Mouse (Mus musculus) CH12.LX (cell line): ENCODE results near the gene Zfp385c. TPM values are rescaled to one million over a fixed set of nuclear protein-coding genes. Genes with fewer than 3 reads are reported as not detected.

Experiments
- DNase-seq: peaks from one replicate; pipeline ENCODE4 v3.0.0-alpha.2; 2013; ENCODE audit errors: extremely low read depth
- H3K27ac ChIP-seq: 2 replicates; pipeline ENCODE4 v1.5.1; 2012; ENCODE audit warnings: low read depth, mild to moderate bottlenecking, control low read depth, moderate library complexity; ENCODE audit not compliant: insufficient read depth
- H3K27me3 ChIP-seq: replicated peaks from 2 replicates; pipeline ENCODE3; 2012; ENCODE audit warnings: inconsistent platforms
- H3K36me3 ChIP-seq, 2 experiments: replicated peaks in 1 of 2; 2 replicates each; pipeline versions ENCODE3 to v1.6.1; 2012; ENCODE audit warnings: inconsistent platforms in 1 of 2, low read length in 1 of 2, mild to moderate bottlenecking in 1 of 2, mixed read lengths in 1 of 2, moderate library complexity in 1 of 2; ENCODE audit not compliant: control insufficient read depth in 1 of 2, insufficient read depth in 1 of 2
- H3K4me1 ChIP-seq, 2 experiments: 2 replicates each; pipeline ENCODE4 v1.6.1; 2012; ENCODE audit warnings: inconsistent platforms in 1 of 2, moderate library complexity in 1 of 2; ENCODE audit not compliant: insufficient read depth in 2 of 2, control insufficient read depth in 1 of 2
- H3K4me2 ChIP-seq: 2 replicates; pipeline ENCODE4 v1.6.1; 2012; ENCODE audit warnings: low read depth, mild to moderate bottlenecking, control low read depth; ENCODE audit not compliant: poor library complexity, insufficient read depth, severe bottlenecking
- H3K4me3 ChIP-seq, 3 experiments: fragments of 150-350 bp in 1 of 3; sonication (generic) in 1 of 3; replicated peaks in 1 of 3; 2 replicates each; pipeline versions ENCODE3 to v1.5.1; 2011 to 2012; ENCODE audit warnings: low read depth in 2 of 3, low read length in 2 of 3, mild to moderate bottlenecking in 2 of 3, moderate library complexity in 2 of 3, control low read depth in 1 of 3, improper control_type of control experiment in 1 of 3, inconsistent platforms in 1 of 3, mixed read lengths in 1 of 3; ENCODE audit not compliant: poor library complexity in 1 of 3
- H3K79me2 ChIP-seq: replicated peaks from 2 replicates; pipeline ENCODE4 v1.6.1; 2012; ENCODE audit warnings: mild to moderate bottlenecking, moderate library complexity; ENCODE audit not compliant: control insufficient read depth, poor library complexity, insufficient read depth, severe bottlenecking; ENCODE audit errors: extremely low read depth
- H3K9ac ChIP-seq: 2 replicates; pipeline ENCODE4 v1.6.1; 2012; ENCODE audit warnings: low read depth, mild to moderate bottlenecking, control low read depth, moderate library complexity; ENCODE audit not compliant: insufficient read depth
- H3K9me3 ChIP-seq: replicated peaks from 2 replicates; pipeline ENCODE3; 2012; ENCODE audit warnings: low read length, inconsistent platforms, mixed read lengths
- BHLHE40 ChIP-seq: IDR thresholded peaks from 2 replicates; pipeline ENCODE4 v1.6.1; 2011; ENCODE audit warnings: mild to moderate bottlenecking, low read depth, low read length, improper control_type of control experiment
- CHD1 ChIP-seq: IDR thresholded peaks from 2 replicates; pipeline ENCODE4 v1.6.1; 2012; ENCODE audit warnings: low read depth, low read length, improper control_type of control experiment, inconsistent platforms
- CHD2 ChIP-seq: IDR thresholded peaks from 2 replicates; pipeline ENCODE4 v1.6.1; 2011; ENCODE audit warnings: low read length, improper control_type of control experiment
- CTCF ChIP-seq, 2 experiments: IDR thresholded peaks in 1 of 2; conservative IDR thresholded peaks in 1 of 2; 2 replicates each; pipeline ENCODE4 v1.5.1; 2011 to 2012; ENCODE audit warnings: low read depth in 2 of 2, low read length in 2 of 2, improper control_type of control experiment in 1 of 2, inconsistent platforms in 1 of 2, mild to moderate bottlenecking in 1 of 2, moderate library complexity in 1 of 2
- E2F4 ChIP-seq: IDR thresholded peaks from 2 replicates; pipeline ENCODE4 v1.6.1; 2011; ENCODE audit warnings: low read depth, low read length, improper control_type of control experiment; ENCODE audit not compliant: insufficient replicate concordance
- ELF1 ChIP-seq: IDR thresholded peaks from 2 replicates; pipeline ENCODE4 v1.6.1; 2014; ENCODE audit warnings: low read depth, mild to moderate bottlenecking, inconsistent platforms, low read length, improper control_type of control experiment
- EP300 ChIP-seq: IDR thresholded peaks from 2 replicates; pipeline ENCODE4 v1.6.1; 2011; ENCODE audit warnings: low read length, improper control_type of control experiment
- ETS1 ChIP-seq: conservative IDR thresholded peaks from 2 replicates; pipeline ENCODE4 v1.6.1; 2012; ENCODE audit warnings: low read depth, mild to moderate bottlenecking, inconsistent platforms, low read length, improper control_type of control experiment, moderate library complexity
- GABPA ChIP-seq: IDR thresholded peaks from 2 replicates; pipeline ENCODE4 v1.6.1; 2012; ENCODE audit warnings: low read depth, low read length, improper control_type of control experiment, inconsistent platforms; ENCODE audit not compliant: insufficient replicate concordance
- HCFC1 ChIP-seq: IDR thresholded peaks from 2 replicates; pipeline ENCODE4 v1.6.1; 2012; ENCODE audit warnings: low read depth, mild to moderate bottlenecking, inconsistent platforms, low read length, improper control_type of control experiment
- IRF4 ChIP-seq: IDR thresholded peaks from 2 replicates; pipeline ENCODE4 v1.6.1; 2014; ENCODE audit warnings: low read depth, mild to moderate bottlenecking, inconsistent platforms, low read length, improper control_type of control experiment
- JUN ChIP-seq: IDR thresholded peaks from 2 replicates; pipeline ENCODE4 v1.6.1; 2011; ENCODE audit warnings: low read depth, mild to moderate bottlenecking, low read length, improper control_type of control experiment, moderate library complexity; ENCODE audit not compliant: insufficient read depth
- JUND ChIP-seq: conservative IDR thresholded peaks from 2 replicates; pipeline ENCODE4 v1.6.1; 2011; ENCODE audit warnings: low read depth, low read length, improper control_type of control experiment
- KAT2A ChIP-seq: IDR thresholded peaks from 2 replicates; pipeline ENCODE4 v1.6.1; 2012; ENCODE audit warnings: low read length, improper control_type of control experiment, inconsistent platforms; ENCODE audit not compliant: insufficient replicate concordance
- MAFK ChIP-seq: IDR thresholded peaks from 2 replicates; pipeline ENCODE4 v1.6.1; 2011; ENCODE audit warnings: low read length, improper control_type of control experiment; ENCODE audit not compliant: insufficient replicate concordance
- MAX ChIP-seq: IDR thresholded peaks from 2 replicates; pipeline ENCODE4 v1.6.1; 2011; ENCODE audit warnings: low read length, improper control_type of control experiment
- MAZ ChIP-seq: IDR thresholded peaks from 2 replicates; pipeline ENCODE4 v1.6.1; 2012; ENCODE audit warnings: low read depth, mild to moderate bottlenecking, inconsistent platforms, low read length, improper control_type of control experiment, moderate library complexity
- MEF2A ChIP-seq: IDR thresholded peaks from 2 replicates; pipeline ENCODE4 v1.6.1; 2014; ENCODE audit warnings: low read depth, mild to moderate bottlenecking, inconsistent platforms, low read length, improper control_type of control experiment, borderline replicate concordance
- MXI1 ChIP-seq: IDR thresholded peaks from 2 replicates; pipeline ENCODE4 v1.6.1; 2011; ENCODE audit warnings: mild to moderate bottlenecking, low read depth, low read length, improper control_type of control experiment
- MYC ChIP-seq: IDR thresholded peaks from 2 replicates; pipeline ENCODE4 v1.6.1; 2011; ENCODE audit warnings: low read depth, mild to moderate bottlenecking, improper control_type of control experiment, low read length
- NELFE ChIP-seq: IDR thresholded peaks from 2 replicates; pipeline ENCODE4 v1.6.1; 2011; ENCODE audit warnings: low read depth, low read length, improper control_type of control experiment
- NRF1 ChIP-seq: IDR thresholded peaks from 2 replicates; pipeline ENCODE4 v1.6.1; 2014; ENCODE audit warnings: low read depth, mild to moderate bottlenecking, inconsistent platforms, low read length, improper control_type of control experiment, moderate library complexity
- PAX5 ChIP-seq: IDR thresholded peaks from 2 replicates; pipeline ENCODE4 v1.6.1; 2012; ENCODE audit warnings: low read length, inconsistent platforms, mixed read lengths
- POLR2A ChIP-seq: IDR thresholded peaks from 2 replicates; pipeline ENCODE4 v1.6.1; 2011; ENCODE audit warnings: low read depth, mild to moderate bottlenecking, improper control_type of control experiment, low read length
- POLR2AphosphoS2 ChIP-seq: IDR thresholded peaks from 2 replicates; pipeline ENCODE4 v1.6.1; 2011; ENCODE audit warnings: low read depth, low read length, improper control_type of control experiment
- RAD21 ChIP-seq: IDR thresholded peaks from 2 replicates; pipeline ENCODE4 v1.6.1; 2011; ENCODE audit warnings: low read depth, mild to moderate bottlenecking, low read length, improper control_type of control experiment, moderate library complexity
- RCOR1 ChIP-seq: conservative IDR thresholded peaks from 2 replicates; pipeline ENCODE4 v1.6.1; 2012; ENCODE audit warnings: low read depth, mild to moderate bottlenecking, inconsistent platforms, low read length, improper control_type of control experiment
- SIN3A ChIP-seq: IDR thresholded peaks from 2 replicates; pipeline ENCODE4 v1.6.1; 2012; ENCODE audit warnings: low read length, improper control_type of control experiment, inconsistent platforms
- SMC3 ChIP-seq: IDR thresholded peaks from 2 replicates; pipeline ENCODE4 v1.6.1; 2011; ENCODE audit warnings: low read depth, low read length, improper control_type of control experiment
- TBP ChIP-seq: conservative IDR thresholded peaks from 2 replicates; pipeline ENCODE4 v1.6.1; 2011; ENCODE audit warnings: low read depth, low read length, improper control_type of control experiment
- TCF12 ChIP-seq: IDR thresholded peaks from 2 replicates; pipeline ENCODE4 v1.6.1; 2014; ENCODE audit warnings: low read depth, mild to moderate bottlenecking, inconsistent platforms, low read length, improper control_type of control experiment
- UBTF ChIP-seq: IDR thresholded peaks from 2 replicates; pipeline ENCODE4 v1.6.1; 2012; ENCODE audit warnings: low read depth, mild to moderate bottlenecking, inconsistent platforms, low read length, improper control_type of control experiment, moderate library complexity
- USF1 ChIP-seq: IDR thresholded peaks from 2 replicates; pipeline ENCODE4 v1.6.1; 2014; ENCODE audit warnings: low read depth, mild to moderate bottlenecking, inconsistent platforms, low read length, improper control_type of control experiment
- USF2 ChIP-seq: conservative IDR thresholded peaks from 2 replicates; pipeline ENCODE4 v1.6.1; 2011; ENCODE audit warnings: low read depth, low read length, improper control_type of control experiment
- ZC3H11A ChIP-seq: IDR thresholded peaks from 2 replicates; pipeline ENCODE4 v1.6.1; 2012; ENCODE audit warnings: low read depth, mild to moderate bottlenecking, inconsistent platforms, low read length, improper control_type of control experiment
- ZKSCAN1 ChIP-seq: IDR thresholded peaks from 2 replicates; pipeline ENCODE4 v1.6.1; 2012; ENCODE audit warnings: low read depth, inconsistent platforms, low read length, improper control_type of control experiment, borderline replicate concordance
- ZMIZ1 ChIP-seq: IDR thresholded peaks from 2 replicates; pipeline ENCODE4 v1.6.1; 2012; ENCODE audit warnings: low read depth, mild to moderate bottlenecking, inconsistent platforms, low read length, improper control_type of control experiment
- ZNF384 ChIP-seq: IDR thresholded peaks from 2 replicates; pipeline ENCODE4 v1.6.1; 2012; ENCODE audit warnings: low read depth, low read length, improper control_type of control experiment, inconsistent platforms
- dilution Hi-C: fragments of 300-500 bp; cut with MboI; formaldehyde crosslinking; loops from 2 replicates; pipeline ENCODE4 v1.14.3; 2020; ENCODE audit warnings: low sequenced_read_pairs; ENCODE audit not compliant: extremely low pct_unique_long_range_greater_than_20kb, extremely low pct_ligation_motif_present
- in situ Hi-C: fragments of 300-500 bp; cut with MboI; formaldehyde crosslinking; loops from 3 replicates; pipeline ENCODE4 v1.14.3; 2019; ENCODE audit warnings: low sequenced_read_pairs, low pct_ligation_motif_present, low pct_unique_long_range_greater_than_20kb, mixed read lengths
- polyA plus RNA-seq: library from polyadenylated mRNA; unstranded; fragments of >175 nt; gene quantifications from 2 replicates; pipeline ENCODE4 v1.2.1, GENCODE M21; 2012; ENCODE audit warnings: low read depth; ENCODE audit not compliant: insufficient read length
- total RNA-seq, 2 experiments: library from RNA; depleted of rRNA; stranded (reverse); fragments of 300-350 nt in 1 of 2; fragments of >200 nt in 1 of 2; gene quantifications; 2 replicates each; pipeline ENCODE4 v1.2.3; 2012 to 2014

Zfp385c gene
- total and polyA plus RNA-seq, 3 experiments, result 0.08 to 0.14 TPM; not detected in 1

DNA sequence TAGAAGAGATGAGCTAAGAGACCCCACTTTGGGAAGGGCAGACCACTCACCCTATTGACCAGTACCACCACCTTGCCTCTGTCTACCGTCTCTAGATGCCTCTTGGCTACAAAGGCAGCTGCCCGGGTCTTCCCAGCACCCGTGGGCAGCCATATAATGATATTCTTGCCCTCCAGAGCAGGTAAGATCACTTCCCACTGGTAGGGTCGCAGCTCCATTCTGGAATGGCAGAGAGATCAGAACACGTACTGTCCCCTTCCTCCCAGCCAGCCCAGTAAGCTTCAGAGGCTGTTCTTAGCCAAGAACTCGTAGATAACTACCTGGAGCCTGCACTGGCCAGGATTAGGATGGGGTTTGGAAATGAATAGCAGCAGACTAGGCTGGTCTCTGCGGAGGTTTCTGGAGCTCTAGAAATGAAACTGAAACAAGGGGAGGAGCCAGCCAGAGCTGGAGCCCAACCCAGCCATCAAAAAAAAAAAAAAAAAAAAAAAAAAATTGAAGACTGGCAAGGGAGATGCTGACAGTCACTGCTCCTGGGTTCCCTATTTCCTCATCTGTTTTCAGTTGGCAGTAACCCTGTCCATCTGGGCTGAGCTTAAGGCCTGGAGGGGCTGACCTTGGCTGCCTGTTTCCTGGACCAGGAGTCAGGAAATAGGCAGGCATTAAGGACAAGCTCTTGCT, 11.7 kb upstream of the Zfp385c start, which contains the start of gene Dhx58:
Gene Dhx58, minus strand, starts transcription at position 421 of the 681 bp plus-strand sequence.
- peak; percentile 86 for DNase-seq
- Histone ChIP-seq H3K4me3 (peak within 1 kb of the TSS; percentile 41 to 56 (median 50)), H3K9ac (peak within 1 kb of the TSS; percentile 59), H3K36me3 (peaks cover 41 to 68% of the 10 kb centered on the region in 2 experiments), H3K4me2 (peak within 1 kb of the TSS; percentile 86), H3K27me3 (no peaks in the 10 kb centered on the region), H3K9me3 (no peaks in the 10 kb centered on the region), H3K79me2 (no peaks in the 10 kb centered on the region), H3K4me1 (peaks cover 22 to 65% of the 10 kb centered on the region in 2 experiments), H3K27ac (peak within 1 kb of the TSS; percentile 58)
- in situ Hi-C loops (no loop called here), dilution Hi-C loops (no loop called here)
- no peak for TF ChIP-seq KAT2A
- no peak for TF ChIP-seq USF2
- 0 out of 2 replicates have a peak, but pooled peaks have one; percentile 38 for TF ChIP-seq TBP
- no peak for TF ChIP-seq TCF12
- TF ChIP-seq JUN, result peak; percentile 34; the same call in 1 of the 2 replicates
- TF ChIP-seq SMC3, result no peak
- no peak for TF ChIP-seq MYC
- no peak for TF ChIP-seq BHLHE40
- no peak for TF ChIP-seq PAX5
- TF ChIP-seq CTCF (conservative IDR thresholded peaks at IDR 0.05 in 1 of 2, IDR thresholded peaks at IDR 0.05 in 1 of 2; ENCODE audit: low read depth in 2 of 2, low read length in 2 of 2), result no peak
- TF ChIP-seq ZMIZ1, result no peak
- TF ChIP-seq RAD21, result no peak
- peak; percentile 34; the same call in 1 of the 2 replicates for TF ChIP-seq ETS1
- TF ChIP-seq E2F4, result no peak
- TF ChIP-seq RCOR1, result no peak
- TF ChIP-seq POLR2AphosphoS2, result peak; percentile 72; the same call in 1 of the 2 replicates
- TF ChIP-seq NRF1, result no peak
- TF ChIP-seq ZKSCAN1, result no peak
- peak; percentile 60 for TF ChIP-seq CHD2
- peak; percentile 56; the same call in 1 of the 2 replicates for TF ChIP-seq UBTF
- no peak for TF ChIP-seq USF1
- TF ChIP-seq EP300, result no peak
- TF ChIP-seq SIN3A, result no peak
- no peak for TF ChIP-seq ZC3H11A
- no peak for TF ChIP-seq MAX
- TF ChIP-seq JUND, result 0 out of 2 replicates have a peak, but pooled peaks have one; percentile 7
- TF ChIP-seq ELF1, result no peak; the same call in 1 of the 2 replicates
- peak; percentile 100 for TF ChIP-seq ZNF384
- no peak for TF ChIP-seq NELFE
- peak; percentile 44; the same call in 1 of the 2 replicates for TF ChIP-seq POLR2A
- no peak for TF ChIP-seq MAZ
- no peak for TF ChIP-seq GABPA
- no peak for TF ChIP-seq MAFK
- no peak for TF ChIP-seq MXI1
- TF ChIP-seq CHD1, result no peak
- no peak for TF ChIP-seq MEF2A
- no peak for TF ChIP-seq HCFC1
- TF ChIP-seq IRF4, result peak; percentile 89
